Mouse (Mus musculus): ENCODE data around the gene Gucy1b2.

Gene Gucy1b2

DNA sequence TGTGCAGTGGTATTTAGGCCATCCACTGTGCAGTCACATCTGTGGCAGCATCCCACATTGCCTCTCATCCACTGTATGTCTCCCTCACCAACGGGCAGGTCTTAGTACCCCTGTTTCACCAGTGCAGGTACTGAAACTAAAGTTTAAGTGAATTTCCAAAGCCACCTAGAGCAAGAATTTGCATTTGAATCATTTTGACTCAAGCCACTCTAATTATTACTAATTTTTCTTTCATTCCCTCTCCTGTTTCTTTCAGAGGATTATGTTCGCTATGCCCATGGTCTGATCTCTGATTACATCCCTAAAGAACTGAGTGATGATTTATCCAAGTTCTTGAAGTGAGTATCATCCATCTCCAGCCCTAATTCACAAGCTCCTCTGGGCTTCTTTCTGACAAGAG is 92.3 kb downstream of the Gucy1b2 start:
- no peak for DNase-seq (ENCODE audit: inconsistent ontology term)

DNA sequence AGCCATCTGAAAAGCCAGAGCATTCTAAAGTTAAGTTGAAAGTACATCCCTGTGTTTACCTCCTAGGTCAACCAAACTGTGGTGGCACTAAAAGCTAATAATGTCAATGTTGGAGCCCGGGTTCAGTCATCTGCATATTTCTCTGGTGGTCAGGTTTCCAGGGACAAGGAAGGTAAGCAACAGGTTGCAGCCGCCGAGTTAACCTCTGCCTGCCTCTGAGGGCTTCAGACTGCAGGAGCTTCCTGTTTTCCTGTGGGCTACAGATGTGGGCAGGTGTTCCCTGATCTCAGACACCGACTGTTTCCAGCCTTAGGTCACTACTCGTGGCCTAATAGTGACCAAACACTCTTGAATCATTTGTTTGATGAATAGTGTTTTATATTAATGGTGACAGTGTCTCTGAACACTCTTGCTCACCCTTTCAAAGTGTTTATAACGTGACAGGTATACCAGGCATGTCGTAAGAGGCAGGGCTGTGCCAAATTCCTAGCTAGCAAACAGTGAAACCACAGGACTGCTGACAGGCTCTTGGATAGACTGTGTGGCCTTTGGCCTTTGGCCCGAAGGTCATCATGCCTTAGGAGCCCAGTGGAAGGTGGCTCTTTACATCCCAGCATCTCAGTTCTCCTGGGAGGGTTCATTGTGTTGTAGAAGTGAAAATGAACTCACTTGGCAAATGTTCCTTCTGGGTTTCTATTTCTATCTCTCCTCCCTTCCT is 94.7 kb downstream of the Gucy1b2 start:
- no peak for DNase-seq (ENCODE audit: inconsistent ontology term)

DNA sequence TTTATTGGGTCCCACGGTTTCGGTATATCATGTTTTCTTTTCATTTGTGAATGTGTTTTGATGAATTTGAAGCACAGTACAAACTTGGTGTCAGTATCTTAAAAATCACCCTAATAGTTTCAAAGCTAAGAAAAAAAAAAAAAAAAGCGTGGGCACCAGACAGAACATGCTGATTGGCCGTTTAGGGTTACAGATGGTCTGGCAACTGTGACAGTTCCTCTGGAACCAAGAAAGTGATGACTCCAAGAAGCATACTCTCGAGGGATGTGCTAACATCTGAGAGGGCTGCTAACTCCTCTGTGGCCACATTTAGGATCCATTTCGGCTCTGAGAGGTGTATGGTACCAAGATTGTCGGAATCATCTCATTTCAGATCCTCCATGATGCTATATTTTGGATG is 100.9 kb downstream of the Gucy1b2 start:
- no peak for DNase-seq (ENCODE audit: inconsistent ontology term)

GRCm38 (mm10) chr14:62353793-62354192 is 102.3 kb downstream of the Gucy1b2 start:
- no peak for DNase-seq (ENCODE audit: inconsistent ontology term)

- no peak for DNase-seq (ENCODE audit: inconsistent ontology term)
These were observed 102.7 kb downstream of the Gucy1b2 start for GRCm38 (mm10) chr14:62353372-62353771.

DNA sequence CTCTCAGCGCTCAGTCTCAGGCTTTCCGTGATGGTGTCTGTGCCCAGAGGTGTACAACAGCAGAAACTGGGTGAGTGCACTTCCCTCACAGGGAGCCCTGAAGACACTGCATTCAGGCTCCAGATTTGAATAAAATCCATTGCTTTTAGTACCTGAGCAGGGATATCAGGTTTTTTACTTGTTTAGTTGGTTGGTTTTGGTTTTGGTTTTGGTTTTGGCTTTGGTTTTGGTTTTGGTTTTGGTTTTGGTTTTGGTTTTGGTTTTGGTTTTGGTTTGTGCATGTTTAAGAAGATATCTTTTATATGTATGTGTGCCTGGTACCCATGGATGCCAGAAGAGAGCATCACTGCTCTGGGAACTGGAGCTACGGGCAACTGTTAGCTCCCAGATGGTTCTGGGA is 105.2 kb downstream of the Gucy1b2 start:
- DNase-seq (ENCODE audit: inconsistent ontology term), result no peak

DNA sequence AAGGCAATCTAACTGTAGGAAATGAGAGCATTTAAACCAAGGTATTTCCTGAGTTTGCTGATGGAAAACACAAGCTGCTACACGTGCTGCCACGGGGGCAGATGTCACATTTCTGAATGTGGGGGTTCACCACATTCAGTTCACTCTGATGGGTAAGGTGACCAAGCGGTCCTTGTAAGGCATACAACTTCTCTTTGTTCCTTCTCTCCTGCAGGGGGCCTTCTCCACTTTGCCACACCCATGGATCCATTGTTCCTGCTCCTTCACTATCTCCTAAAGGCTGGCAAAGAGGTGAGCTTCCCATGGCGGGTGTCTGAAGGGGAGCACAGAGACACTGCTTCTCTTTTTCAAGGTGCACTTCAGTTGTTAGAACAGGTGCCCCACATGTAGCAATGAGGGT is 105.9 kb downstream of the Gucy1b2 start:
- DNase-seq (ENCODE audit: inconsistent ontology term), result no peak

DNA sequence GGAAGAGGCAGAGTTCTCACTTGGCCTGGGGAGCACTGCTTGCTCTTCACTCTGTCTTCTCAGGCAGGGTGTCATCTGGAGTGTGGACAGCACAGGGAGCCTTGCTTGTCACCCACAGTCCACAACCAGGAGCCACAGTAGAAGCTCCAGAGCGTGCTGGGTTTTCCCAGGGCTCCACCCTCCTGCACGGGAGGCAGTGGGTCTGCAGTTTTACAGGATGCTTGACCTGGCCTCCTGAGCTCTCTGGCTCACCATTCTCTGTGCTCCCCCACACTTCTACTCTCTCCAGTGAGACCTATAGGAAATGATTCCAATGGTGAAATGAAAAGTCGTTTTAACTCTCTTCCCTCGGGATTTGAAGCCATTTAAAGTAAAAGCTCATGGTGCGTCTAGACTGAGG is 106.3 kb downstream of the Gucy1b2 start:
- no peak for DNase-seq (ENCODE audit: inconsistent ontology term)

- DNase-seq (ENCODE audit: inconsistent ontology term), result no peak
These were observed 109.0 kb downstream of the Gucy1b2 start for GRCm38 (mm10) chr14:62347103-62347502.

DNA sequence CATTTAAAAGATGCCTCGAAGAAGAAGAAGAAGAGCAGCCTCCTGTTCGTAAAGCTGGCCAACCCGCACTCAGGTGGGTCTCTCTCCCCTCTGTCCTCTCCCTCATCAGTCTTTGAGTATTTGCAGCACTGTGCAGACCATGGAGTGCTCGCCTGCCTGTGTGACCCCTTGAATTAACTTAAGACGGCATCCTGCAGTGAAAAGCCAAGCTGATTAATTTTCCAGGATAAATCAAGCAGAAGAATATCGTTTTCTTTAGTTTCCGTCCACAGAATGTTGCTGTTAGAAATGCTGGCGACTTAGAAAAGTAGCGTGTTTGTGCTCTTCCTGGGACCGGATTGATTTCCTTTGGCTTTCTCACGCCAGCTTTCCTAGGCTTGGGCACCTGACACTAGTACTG is 109.5 kb downstream of the Gucy1b2 start:
- DNase-seq (ENCODE audit: inconsistent ontology term), result peak; percentile 28
